Mouse (Mus musculus): ENCODE data around the gene Mrps33. TPM values are rescaled to one million over a fixed set of nuclear protein-coding genes. Genes with fewer than 3 reads are reported as not detected.
A peak's percentile ranks its signal among the peaks of the same experiment; 100 is the strongest.

Gene Mrps33
- polyA plus RNA-seq, 1 experiment = 305 TPM

GRCm38 (mm10) chr6:39806336-39806735 lies 4.5 kb downstream of the Mrps33 start:
- no peak for TF ChIP-seq CTCF (IDR thresholded peaks at IDR 0.05; ENCODE audit: extremely low read depth, insufficient read depth, low read length)
- Histone ChIP-seq H3K27ac (ENCODE audit: insufficient read depth, low read length) (no peak overlapping the region), H3K4me1 (ENCODE audit: control insufficient read depth, insufficient read depth, low read length) (peaks cover under 1% of the 10 kb centered on the region; the same call in 1 of the 2 replicates), H3K4me3 (ENCODE audit: insufficient read depth, low read length) (no peak overlapping the region)

GRCm38 (mm10) chr6:39805916-39806315 lies 4.9 kb downstream of the Mrps33 start:
- H3K4me3 ChIP-seq (ENCODE audit: insufficient read depth, low read length) = no peak overlapping the region
- no peak overlapping the region for H3K27ac ChIP-seq (ENCODE audit: insufficient read depth, low read length)
- no peak for TF ChIP-seq CTCF (IDR thresholded peaks at IDR 0.05; ENCODE audit: extremely low read depth, insufficient read depth, low read length)
- TF ChIP-seq POLR2A (IDR thresholded peaks at IDR 0.05; ENCODE audit: extremely low read depth, insufficient read depth, low read length) = no peak
- peaks cover 2% of the 10 kb centered on the region; the same call in 1 of the 2 replicates for H3K4me1 ChIP-seq (ENCODE audit: control insufficient read depth, insufficient read depth, low read length)

GRCm38 (mm10) chr6:39800977-39801376 lies 9.8 kb downstream of the Mrps33 start:
- H3K4me3 ChIP-seq (ENCODE audit: insufficient read depth, low read length) = no peak overlapping the region
- no peak overlapping the region for H3K27ac ChIP-seq (ENCODE audit: insufficient read depth, low read length)
- H3K4me1 ChIP-seq (ENCODE audit: control insufficient read depth, insufficient read depth, low read length) = peaks cover 6% of the 10 kb centered on the region
- no peak for TF ChIP-seq POLR2A (IDR thresholded peaks at IDR 0.05; ENCODE audit: extremely low read depth, insufficient read depth, low read length)
- TF ChIP-seq CTCF (IDR thresholded peaks at IDR 0.05; ENCODE audit: extremely low read depth, insufficient read depth, low read length) = no peak

- TF ChIP-seq POLR2A (IDR thresholded peaks at IDR 0.05; ENCODE audit: extremely low read depth, insufficient read depth, low read length) = no peak
- no peak for TF ChIP-seq CTCF (IDR thresholded peaks at IDR 0.05; ENCODE audit: extremely low read depth, insufficient read depth, low read length)
- no peak overlapping the region for H3K27ac ChIP-seq (ENCODE audit: insufficient read depth, low read length)
- peaks cover 6% of the 10 kb centered on the region for H3K4me1 ChIP-seq (ENCODE audit: control insufficient read depth, insufficient read depth, low read length)
- H3K4me3 ChIP-seq (ENCODE audit: insufficient read depth, low read length) = no peak overlapping the region
These were observed 13.7 kb downstream of the Mrps33 start for GRCm38 (mm10) chr6:39797076-39797475.

- Histone ChIP-seq H3K27ac (ENCODE audit: insufficient read depth, low read length) (peak overlapping the region; percentile 29; the same call in 1 of the 2 replicates), H3K4me1 (ENCODE audit: control insufficient read depth, insufficient read depth, low read length) (peaks cover 5% of the 10 kb centered on the region), H3K4me3 (ENCODE audit: insufficient read depth, low read length) (no peak overlapping the region)
- TF ChIP-seq CTCF (IDR thresholded peaks at IDR 0.05; ENCODE audit: extremely low read depth, insufficient read depth, low read length) (no peak), POLR2A (IDR thresholded peaks at IDR 0.05; ENCODE audit: extremely low read depth, insufficient read depth, low read length) (no peak)
These were observed 14.6 kb downstream of the Mrps33 start for GRCm38 (mm10) chr6:39796150-39796549.

- TF ChIP-seq CTCF (IDR thresholded peaks at IDR 0.05; ENCODE audit: extremely low read depth, insufficient read depth, low read length) (no peak), POLR2A (IDR thresholded peaks at IDR 0.05; ENCODE audit: extremely low read depth, insufficient read depth, low read length) (no peak)
- Histone ChIP-seq H3K4me3 (ENCODE audit: insufficient read depth, low read length) (no peak overlapping the region), H3K4me1 (ENCODE audit: control insufficient read depth, insufficient read depth, low read length) (peaks cover 4% of the 10 kb centered on the region), H3K27ac (ENCODE audit: insufficient read depth, low read length) (no peak overlapping the region)
These were observed 19.0 kb downstream of the Mrps33 start for GRCm38 (mm10) chr6:39791806-39792205.

GRCm38 (mm10) chr6:39788408-39788807 lies 22.4 kb downstream of the Mrps33 start:
- H3K4me3 ChIP-seq (ENCODE audit: insufficient read depth, low read length) = no peak overlapping the region
- TF ChIP-seq POLR2A (IDR thresholded peaks at IDR 0.05; ENCODE audit: extremely low read depth, insufficient read depth, low read length) (no peak), CTCF (IDR thresholded peaks at IDR 0.05; ENCODE audit: extremely low read depth, insufficient read depth, low read length) (no peak)
- H3K27ac ChIP-seq (ENCODE audit: insufficient read depth, low read length) = no peak overlapping the region
- no peaks in the 10 kb centered on the region for H3K4me1 ChIP-seq (ENCODE audit: control insufficient read depth, insufficient read depth, low read length)

- Histone ChIP-seq H3K4me3 (ENCODE audit: insufficient read depth, low read length) (no peak overlapping the region), H3K4me1 (ENCODE audit: control insufficient read depth, insufficient read depth, low read length) (no peaks in the 10 kb centered on the region), H3K27ac (ENCODE audit: insufficient read depth, low read length) (no peak overlapping the region)
- no peak for TF ChIP-seq CTCF (IDR thresholded peaks at IDR 0.05; ENCODE audit: extremely low read depth, insufficient read depth, low read length)
- TF ChIP-seq POLR2A (IDR thresholded peaks at IDR 0.05; ENCODE audit: extremely low read depth, insufficient read depth, low read length) = no peak
These were observed 23.0 kb downstream of the Mrps33 start for GRCm38 (mm10) chr6:39787783-39788182.

- H3K4me3 ChIP-seq (ENCODE audit: insufficient read depth, low read length) = no peak overlapping the region
- no peaks in the 10 kb centered on the region for H3K4me1 ChIP-seq (ENCODE audit: control insufficient read depth, insufficient read depth, low read length)
- TF ChIP-seq POLR2A (IDR thresholded peaks at IDR 0.05; ENCODE audit: extremely low read depth, insufficient read depth, low read length) (no peak), CTCF (IDR thresholded peaks at IDR 0.05; ENCODE audit: extremely low read depth, insufficient read depth, low read length) (no peak)
These were observed 24.8 kb downstream of the Mrps33 start for GRCm38 (mm10) chr6:39785944-39786343.

GRCm38 (mm10) chr6:39783521-39783920 lies 27.3 kb downstream of the Mrps33 start:
- no peak overlapping the region for H3K4me3 ChIP-seq (ENCODE audit: insufficient read depth, low read length)
- no peaks in the 10 kb centered on the region for H3K4me1 ChIP-seq (ENCODE audit: control insufficient read depth, insufficient read depth, low read length)
- H3K27ac ChIP-seq (ENCODE audit: insufficient read depth, low read length) = no peak overlapping the region
- TF ChIP-seq POLR2A (IDR thresholded peaks at IDR 0.05; ENCODE audit: extremely low read depth, insufficient read depth, low read length) (no peak), CTCF (IDR thresholded peaks at IDR 0.05; ENCODE audit: extremely low read depth, insufficient read depth, low read length) (no peak)

More at GRCm38 (mm10) chr6:39785944-39786343, 24.8 kb downstream of the Mrps33 start:
- H3K27ac ChIP-seq (ENCODE audit: insufficient read depth, low read length) = no peak overlapping the region
